Mouse (Mus musculus): ENCODE measurements at regions not wholly inside any gene's neighbourhood (a gene's known extent, or its start where the extent isn't known, plus 50 kb on each side); places are given as distances from the start of the nearest gene placed in this dataset.
A peak's percentile ranks its signal among the peaks of the same experiment; 100 is the strongest.

DNA sequence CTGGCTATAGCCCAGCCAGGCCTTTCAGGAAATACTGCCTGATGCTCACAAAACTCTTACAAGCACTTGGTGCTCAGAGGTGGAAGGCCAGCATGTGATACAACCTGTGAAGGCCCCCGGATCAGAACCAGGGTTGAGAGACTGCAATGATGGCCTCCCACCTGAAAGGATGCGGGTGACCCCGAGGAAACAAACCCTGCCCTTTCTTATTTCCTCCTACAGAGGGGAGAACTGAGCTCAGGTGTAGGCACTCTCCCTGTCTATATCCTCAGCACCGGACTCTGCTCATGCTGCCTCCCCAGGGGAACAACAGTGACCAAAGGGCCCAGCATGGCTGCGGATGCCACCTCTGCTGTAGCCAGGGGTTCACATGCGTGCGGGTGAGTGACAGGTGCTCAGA is 393.3 kb upstream of the Mgmt start:
- DNase-seq (ENCODE audit: low spot score in 2 of 2), result no peak

GRCm38 (mm10) chr7:136501855-136502847 is 392.3 kb upstream of the Mgmt start:
- DNase-seq (ENCODE audit: low spot score in 2 of 2), result no peak

- DNase-seq (ENCODE audit: low spot score in 2 of 2), result no peak
Observed at GRCm38 (mm10) chr7:136511389-136511788, 383.0 kb upstream of the Mgmt start.

DNA sequence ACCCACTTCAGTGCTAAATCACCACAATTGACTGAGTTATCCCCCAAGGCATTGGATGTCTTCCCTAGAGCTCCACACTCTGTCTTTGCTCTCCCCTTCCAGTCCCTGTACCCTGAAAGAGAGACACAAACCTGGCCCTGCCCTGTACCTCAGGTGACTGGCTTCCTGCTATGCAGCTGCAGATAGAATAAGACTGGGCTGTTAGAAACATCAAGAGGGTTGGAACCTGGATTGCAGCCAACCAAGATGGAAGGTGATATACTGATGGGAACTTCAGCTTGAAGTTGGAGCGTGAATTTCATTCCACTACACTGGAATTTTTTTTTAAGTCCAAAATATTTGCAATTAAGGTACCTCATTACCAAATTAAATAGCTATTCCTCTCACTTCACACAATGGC is 379.0 kb upstream of the Mgmt start:
- no peak for DNase-seq (ENCODE audit: low spot score in 2 of 2)

DNA sequence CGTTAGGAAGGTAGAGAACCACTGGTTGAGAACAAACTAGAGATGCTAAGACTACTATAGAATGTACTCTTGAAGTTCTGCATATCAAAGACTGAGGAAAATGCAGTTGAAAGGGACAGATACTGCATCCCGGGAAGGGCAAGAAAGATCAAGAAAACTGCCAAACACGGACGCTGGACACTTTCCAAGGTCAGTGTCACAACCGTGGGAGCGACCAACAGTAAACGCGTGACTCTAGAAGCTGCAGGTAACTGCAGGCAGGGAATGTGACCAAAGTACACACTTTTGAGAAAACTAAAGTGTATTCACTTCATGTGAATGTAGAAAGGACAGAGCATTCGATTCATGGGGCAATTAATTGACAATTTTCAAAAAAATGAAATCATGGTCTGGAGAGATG is 368.6 kb upstream of the Mgmt start:
- DNase-seq (ENCODE audit: low spot score in 2 of 2), result no peak

GRCm38 (mm10) chr7:136530006-136530785 is 364.2 kb upstream of the Mgmt start:
- no peak for DNase-seq (ENCODE audit: low spot score in 2 of 2)

- DNase-seq (ENCODE audit: low spot score in 2 of 2), result no peak
Observed at GRCm38 (mm10) chr7:136531301-136531700, 363.1 kb upstream of the Mgmt start.

DNA sequence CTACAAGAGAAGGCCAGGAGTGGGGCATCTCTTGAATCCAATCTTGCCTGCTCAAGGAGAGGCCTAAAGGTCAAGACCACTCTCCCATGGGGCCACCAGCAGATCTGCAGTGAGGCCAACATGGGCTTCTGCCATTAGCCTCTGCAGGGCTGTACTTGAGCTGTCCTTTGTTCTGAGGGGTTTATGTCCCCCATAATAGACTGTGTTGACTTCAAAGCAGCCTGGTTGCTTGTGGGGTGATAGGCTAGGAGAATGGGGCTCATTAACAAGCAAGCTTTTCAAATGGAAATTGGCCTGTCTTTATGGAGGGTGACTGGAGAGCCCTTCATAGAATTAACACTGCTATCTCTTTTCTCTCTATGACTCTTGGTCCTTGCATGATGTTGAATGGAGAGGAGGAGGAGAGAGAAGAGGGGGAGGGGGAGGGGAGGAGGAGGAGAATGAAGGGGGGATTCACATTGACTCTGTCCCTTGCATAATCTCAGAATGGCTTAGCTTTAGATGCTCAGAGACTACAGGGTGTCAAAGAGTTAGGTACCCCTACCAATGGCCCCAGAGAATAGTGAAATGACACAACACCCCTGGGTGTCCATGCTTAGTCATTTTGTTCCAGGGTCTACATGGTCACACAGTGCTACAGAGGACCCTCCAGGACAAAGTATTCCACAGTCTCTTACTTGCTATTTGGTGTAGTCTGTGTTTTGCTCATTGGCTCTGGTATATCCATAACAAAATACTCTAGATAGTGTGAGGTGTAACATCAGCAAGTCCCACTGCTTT is 352.3 kb upstream of the Mgmt start:
- no peak for DNase-seq (ENCODE audit: low spot score in 2 of 2)

DNA sequence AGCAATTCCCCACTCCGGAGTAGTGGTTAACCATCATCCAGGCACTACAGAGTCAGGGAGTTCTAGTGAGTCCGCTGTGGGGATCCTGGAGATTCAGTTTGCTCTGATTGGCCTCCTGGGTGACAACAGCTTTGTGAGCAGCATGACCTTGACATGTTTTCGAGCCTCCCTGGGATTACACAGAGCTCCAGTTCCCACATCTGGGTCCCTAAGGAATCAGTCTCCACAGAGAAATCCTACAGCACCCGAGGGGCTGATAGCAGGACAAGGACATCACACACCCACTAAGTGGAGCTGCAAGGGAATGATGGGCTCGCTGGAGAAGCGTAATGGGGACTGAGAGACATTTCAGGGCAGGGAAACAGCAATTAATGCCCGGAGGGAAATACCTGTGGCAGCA is 351.5 kb upstream of the Mgmt start:
- no peak for DNase-seq (ENCODE audit: low spot score in 2 of 2)

GRCm38 (mm10) chr7:136547837-136548236 is 346.6 kb upstream of the Mgmt start:
- peak in 1 of 2 experiments; percentile 13 for DNase-seq (ENCODE audit: low spot score in 2 of 2)

- no peak for DNase-seq (ENCODE audit: low spot score in 2 of 2)
Observed at GRCm38 (mm10) chr7:136556436-136556835, 338.0 kb upstream of the Mgmt start.

DNA sequence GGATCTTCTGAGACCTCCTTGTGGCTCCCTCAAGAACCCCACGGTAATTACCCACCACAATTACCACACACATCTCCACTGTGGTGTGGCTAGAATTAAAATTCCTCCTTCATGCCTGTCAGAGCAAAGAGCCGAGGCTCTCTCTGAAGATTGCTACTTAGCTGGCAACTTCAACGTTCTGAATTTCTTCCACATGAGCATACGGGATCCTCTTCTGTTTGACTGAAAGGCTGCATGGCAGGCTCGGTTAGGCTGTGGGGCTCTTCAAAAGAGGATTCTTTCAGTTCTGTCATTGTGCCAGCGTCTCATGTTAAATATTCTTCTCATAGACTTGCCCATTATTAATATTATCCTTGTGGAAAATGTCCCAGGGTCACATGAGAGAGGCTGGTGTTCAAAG is 334.9 kb upstream of the Mgmt start:
- DNase-seq (ENCODE audit: low spot score in 2 of 2), result no peak

DNA sequence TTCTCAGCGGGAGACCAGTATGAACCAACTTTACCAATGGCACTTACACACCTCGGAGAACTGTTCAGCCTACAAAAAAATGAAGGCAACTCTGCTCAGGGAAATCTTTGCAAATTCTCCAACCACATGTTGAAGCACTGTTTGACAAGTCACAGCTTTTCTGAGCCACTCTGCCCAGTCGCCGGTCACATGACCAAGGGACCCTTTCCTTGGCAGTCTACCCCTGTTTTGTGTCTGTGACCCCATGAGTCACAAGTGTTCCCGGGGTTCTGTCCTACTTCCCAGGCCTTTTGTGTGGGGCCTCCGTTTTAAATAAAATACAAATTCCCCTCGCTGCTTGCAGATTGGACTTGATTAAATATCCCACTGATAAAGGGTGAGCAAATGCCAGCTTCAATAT is 323.5 kb upstream of the Mgmt start:
- no peak for DNase-seq (ENCODE audit: low spot score in 2 of 2)

DNA sequence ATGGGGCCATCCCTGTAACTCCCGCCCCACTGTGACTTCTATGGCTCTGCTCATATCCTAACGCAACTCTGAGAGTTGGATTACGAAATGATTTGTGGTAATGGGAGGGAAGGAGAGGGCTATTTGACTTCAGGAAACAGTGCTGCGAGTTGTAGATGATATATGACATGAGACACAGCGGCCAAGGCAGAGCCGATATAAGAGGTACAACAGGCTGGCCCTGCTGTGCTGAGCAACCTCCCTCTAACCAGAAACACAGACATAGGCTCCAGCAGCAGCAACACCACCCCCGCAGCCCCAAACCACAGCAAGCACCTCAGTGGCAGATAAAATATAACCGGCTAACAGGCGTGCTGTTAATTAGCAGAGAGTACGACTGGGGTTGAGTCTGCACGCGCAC is 312.5 kb upstream of the Mgmt start:
- DNase-seq (ENCODE audit: low spot score in 2 of 2), result peak in 1 of 2 experiments; percentile 1

- DNase-seq (ENCODE audit: low spot score in 2 of 2), result no peak
Observed at GRCm38 (mm10) chr7:136584361-136584760, 310.1 kb upstream of the Mgmt start.

DNA sequence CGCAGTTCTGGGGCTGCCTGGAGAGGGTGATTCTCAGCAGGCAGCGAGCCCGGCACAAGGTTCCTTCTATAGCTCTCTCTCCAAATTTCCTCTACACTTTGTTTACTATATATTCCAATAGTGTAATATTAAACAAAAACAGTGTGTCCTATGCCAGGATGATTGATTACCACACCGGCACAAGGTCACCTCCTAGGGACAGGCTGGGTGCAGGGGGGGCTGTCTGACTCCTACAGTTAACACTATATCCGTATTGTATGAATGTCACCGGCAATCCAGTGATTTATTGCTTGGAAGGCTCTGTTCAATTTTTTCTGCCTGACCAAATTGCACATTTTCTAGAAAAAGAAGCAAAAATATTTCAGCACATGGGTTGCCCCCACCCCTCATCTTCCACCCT is 305.9 kb upstream of the Mgmt start:
- DNase-seq (ENCODE audit: low spot score in 2 of 2), result no peak

DNA sequence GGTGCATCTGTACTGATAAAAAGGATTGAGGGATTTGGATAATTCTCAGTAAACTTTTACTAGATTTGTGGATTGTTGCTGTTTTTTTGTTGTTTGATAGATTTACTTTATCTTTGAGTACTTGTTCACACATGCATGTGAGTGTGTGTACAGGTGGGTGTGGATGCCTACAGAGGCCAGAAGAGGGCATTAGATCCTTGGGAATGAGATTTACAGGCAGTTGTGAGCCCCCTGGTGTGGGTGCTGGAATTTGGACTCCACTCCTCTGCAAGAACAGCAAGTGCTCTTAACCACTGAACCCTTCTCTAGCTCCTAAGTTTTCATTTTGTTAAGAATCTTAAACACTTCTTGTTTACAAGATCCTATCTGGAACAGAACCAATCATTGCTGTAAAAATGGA is 303.5 kb upstream of the Mgmt start:
- no peak for DNase-seq (ENCODE audit: low spot score in 2 of 2)

GRCm38 (mm10) chr7:136607278-136608120 is 286.9 kb upstream of the Mgmt start:
- DNase-seq (ENCODE audit: low spot score in 2 of 2), result no peak

DNA sequence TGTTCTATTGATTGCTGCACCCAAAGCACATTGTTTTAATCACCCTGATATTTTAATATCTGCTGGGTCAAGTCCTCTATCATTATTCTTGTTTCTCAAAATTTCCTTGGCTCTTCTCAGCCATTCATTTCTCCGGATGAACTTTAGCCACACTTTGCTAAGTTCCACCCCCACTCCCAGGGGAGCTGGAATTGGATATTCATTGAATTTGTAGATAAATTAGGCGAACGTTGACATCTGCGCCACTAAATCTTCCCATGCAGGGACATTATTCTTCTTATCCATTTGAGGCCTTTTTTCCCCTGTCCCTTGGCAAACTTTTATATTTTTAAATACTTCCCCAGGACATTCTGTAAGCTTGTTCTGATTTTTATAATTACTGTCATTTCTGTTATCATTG is 280.9 kb upstream of the Mgmt start:
- no peak for DNase-seq (ENCODE audit: low spot score in 2 of 2)

GRCm38 (mm10) chr7:136624496-136624895 is 269.9 kb upstream of the Mgmt start:
- peak in 1 of 2 experiments; percentile 4 for DNase-seq (ENCODE audit: low spot score in 2 of 2)

GRCm38 (mm10) chr7:136631089-136631488 is 263.3 kb upstream of the Mgmt start:
- DNase-seq (ENCODE audit: low spot score in 2 of 2), result peak in 1 of 2 experiments; percentile 1

Data from layer of hippocampus, adult 18-20 months (tissue).